Mouse (Mus musculus) CD4-positive, CD25-positive, alpha-beta regulatory T cell, adult 9 weeks (primary cell): Measurements from ENCODE around the gene Agtr1a. TPM values are rescaled to one million over a fixed set of nuclear protein-coding genes. Genes with fewer than 3 reads are reported as not detected.

Source experiments
- polyA plus RNA-seq: library from polyadenylated mRNA; unstranded; fragments of 100-300 nt; shearing (Covaris generic); gene quantifications from one replicate; pipeline ENCODE4 v1.2.1, GENCODE M21; 2017

The Agtr1a gene
- 0.24 TPM for polyA plus RNA-seq

DNA sequence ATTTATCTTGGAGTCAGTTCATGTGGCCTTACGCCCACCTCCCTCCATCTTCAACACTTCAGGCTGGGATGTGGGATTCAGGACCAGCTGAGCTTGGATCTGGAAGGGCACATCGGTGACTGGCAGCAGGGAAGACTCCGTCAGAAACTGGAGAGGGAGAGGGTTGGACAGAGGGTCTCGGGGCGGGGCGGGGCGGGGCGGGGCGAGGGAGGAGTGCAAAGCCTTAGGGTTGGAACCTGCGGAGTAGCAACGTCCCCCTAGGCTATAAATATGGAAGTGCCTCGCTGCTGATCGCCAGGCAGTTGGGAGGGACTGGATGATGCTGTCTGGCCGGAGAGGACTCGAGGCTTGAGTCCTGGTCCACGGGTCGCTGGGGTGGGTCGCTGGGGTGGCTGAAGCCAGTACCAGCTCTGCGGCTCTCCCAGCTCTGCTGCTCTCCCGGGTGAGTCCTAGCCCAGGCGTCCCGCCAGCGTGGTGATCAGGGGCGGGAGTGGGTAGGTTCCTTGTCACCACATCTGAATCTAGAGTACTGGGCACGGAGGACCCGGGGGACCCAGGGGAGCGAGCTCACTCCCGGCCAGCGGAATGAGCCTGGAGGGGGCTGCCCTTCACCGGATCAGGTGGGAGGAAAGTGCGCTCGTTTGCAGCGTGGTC, at the start of gene Agtr1a:
Agtr1a (plus strand) TSS at position 294 of the 654 bp plus-strand sequence.

Other genes with a start within 250 kb of the Agtr1a start
- 19.5 TPM for gene Mboat1, start 200.0 kb upstream of the Agtr1a start, polyA plus RNA-seq
- 41.5 TPM for gene Uqcrfs1, start 208.9 kb downstream of the Agtr1a start, polyA plus RNA-seq